In genomic region chr4:149319088-149319487, GRCm38 (mm10) we compare ENCODE assay signal across 15 mouse cellular contexts. TPM values are rescaled to one million over a fixed set of nuclear protein-coding genes. Genes with fewer than 3 reads are reported as not detected.
A peak's percentile ranks its signal among the peaks of the same experiment; 100 is the strongest.
DNase-seq lines count a peak whose midpoint lies in the region; ATAC-seq and TF ChIP-seq lines count a peak whose summit lies in the region.
"Had no signal": no experiment of that assay in that cellular context is flagged by ENCODE, and none has a peak within 500 bp of the region (broad histone marks: within the 10 kb centered on the region; RNA-seq: fewer than 3 reads in every experiment).

No protein-coding gene starts in this region.

- DNase-seq in heart, adult 8-10 months (ENCODE audit: low spot score) = no peak
- peak; percentile 14 for DNase-seq in lung, embryonic 14.5 days
- no peak for DNase-seq in lung, adult 18-20 months
- DNase-seq in brain, adult 2 months (ENCODE audit: low read depth, low spot score) = peak; percentile 71
- DNase-seq in midbrain, postnatal 0 days (ENCODE audit: low spot score) = peak; percentile 86
- DNase-seq: adrenal gland, postnatal 10 days; B cell, adult 2 months; cerebellum, postnatal 10 days; gastrocnemius, postnatal 14 days; heart, postnatal 10 days; kidney, postnatal 14 days had no signal

- H3K4me3 ChIP-seq in heart, embryonic 15.5 days = no peak overlapping the region
- H3K4me3 ChIP-seq in lung, embryonic 14.5 days (ENCODE audit: low read depth, low read length) = no peak overlapping the region
- H3K4me3 ChIP-seq in midbrain, postnatal 0 days (ENCODE audit: low read depth, low read length) = no peak overlapping the region
- no peak overlapping the region for H3K4me3 ChIP-seq in intestine, embryonic 16.5 days (ENCODE audit: low read length)
- H3K4me3 ChIP-seq: limb, embryonic 13.5 days had no signal

- 40% methylated on average over 9 of the region's 9 CpGs for WGBS in heart, embryonic 15.5 days
- 56% methylated on average over 9 of the region's 9 CpGs for WGBS in lung, embryonic 14.5 days
- 49% methylated on average over 9 of the region's 9 CpGs for WGBS in midbrain, postnatal 0 days
- WGBS in intestine, embryonic 16.5 days = 73% methylated on average over 9 of the region's 9 CpGs

- no peaks in the 10 kb centered on the region for H3K36me3 ChIP-seq in heart, embryonic 15.5 days
- H3K36me3 ChIP-seq in lung, embryonic 14.5 days (ENCODE audit: insufficient read depth) = no peaks in the 10 kb centered on the region
- no peaks in the 10 kb centered on the region for H3K36me3 ChIP-seq in midbrain, postnatal 0 days (ENCODE audit: insufficient read depth, low read length)
- no peaks in the 10 kb centered on the region for H3K36me3 ChIP-seq in intestine, embryonic 16.5 days (ENCODE audit: control insufficient read depth, insufficient read depth, low read length)
- H3K36me3 ChIP-seq: limb, embryonic 13.5 days had no signal

- no peak overlapping the region for H3K4me2 ChIP-seq in heart, embryonic 15.5 days
- H3K4me2 ChIP-seq in lung, embryonic 14.5 days = no peak overlapping the region
- no peak overlapping the region for H3K4me2 ChIP-seq in midbrain, postnatal 0 days (ENCODE audit: low read depth, low read length, poor library complexity, severe bottlenecking)
- H3K4me2 ChIP-seq in intestine, embryonic 16.5 days (ENCODE audit: low read depth, low read length) = no peak overlapping the region
- H3K4me2 ChIP-seq: limb, embryonic 13.5 days had no signal

- no peak for TF ChIP-seq CTCF in lung, embryonic 14.5 days (IDR thresholded peaks at IDR 0.05; ENCODE audit: low read depth)
- TF ChIP-seq CTCF in midbrain, postnatal 0 days (IDR thresholded peaks at IDR 0.05) = no peak

- H3K9me3 ChIP-seq in heart, embryonic 15.5 days (replicated peaks) = no peaks in the 10 kb centered on the region
- H3K9me3 ChIP-seq in lung, embryonic 14.5 days (ENCODE audit: low read depth, low read length) = no peaks in the 10 kb centered on the region
- no peaks in the 10 kb centered on the region for H3K9me3 ChIP-seq in midbrain, postnatal 0 days (ENCODE audit: low read length)
- H3K9me3 ChIP-seq in intestine, embryonic 16.5 days (ENCODE audit: control insufficient read depth, low read length) = no peaks in the 10 kb centered on the region
- H3K9me3 ChIP-seq: limb, embryonic 13.5 days had no signal

- no peak for ATAC-seq in heart, embryonic 15.5 days (replicated peaks; ENCODE audit: insufficient number of reproducible peaks, insufficient read depth, low FRiP score, low read depth)
- ATAC-seq in lung, embryonic 14.5 days (ENCODE audit: insufficient read depth) = no peak
- peak; percentile 75 for ATAC-seq in midbrain, postnatal 0 days (ENCODE audit: low FRiP score)
- ATAC-seq in intestine, embryonic 16.5 days = no peak
- ATAC-seq: intestine, postnatal 0 days had no signal

- H3K4me1 ChIP-seq in heart, embryonic 15.5 days (replicated peaks) = peaks cover 25% of the 10 kb centered on the region
- no peaks in the 10 kb centered on the region for H3K4me1 ChIP-seq in lung, embryonic 14.5 days (ENCODE audit: insufficient read depth)
- no peaks in the 10 kb centered on the region for H3K4me1 ChIP-seq in midbrain, postnatal 0 days (ENCODE audit: insufficient read depth, low read length)
- H3K4me1 ChIP-seq in intestine, embryonic 16.5 days (ENCODE audit: control insufficient read depth, insufficient read depth, low read length) = no peaks in the 10 kb centered on the region

- H3K27me3 ChIP-seq in heart, embryonic 15.5 days = no peaks in the 10 kb centered on the region
- no peaks in the 10 kb centered on the region for H3K27me3 ChIP-seq in lung, embryonic 14.5 days (ENCODE audit: insufficient read depth, low read length)
- H3K27me3 ChIP-seq in midbrain, postnatal 0 days (ENCODE audit: insufficient read depth, low read length) = no peaks in the 10 kb centered on the region
- H3K27me3 ChIP-seq in intestine, embryonic 16.5 days (replicated peaks; ENCODE audit: control insufficient read depth, insufficient read depth, low read length) = no peaks in the 10 kb centered on the region
- H3K27me3 ChIP-seq: limb, embryonic 13.5 days had no signal

- no peak overlapping the region for H3K9ac ChIP-seq in heart, embryonic 15.5 days
- H3K9ac ChIP-seq in lung, embryonic 14.5 days = no peak overlapping the region
- H3K9ac ChIP-seq in midbrain, postnatal 0 days (replicated peaks; ENCODE audit: low read length, poor library complexity, severe bottlenecking) = no peak overlapping the region
- H3K9ac ChIP-seq in intestine, embryonic 16.5 days (ENCODE audit: low read depth, low read length) = no peak overlapping the region
- H3K9ac ChIP-seq: limb, embryonic 13.5 days had no signal

- peak overlapping the region; percentile 14; the same call in 1 of the 2 replicates for H3K27ac ChIP-seq in heart, embryonic 15.5 days
- H3K27ac ChIP-seq in lung, embryonic 14.5 days (ENCODE audit: low read depth) = no peak overlapping the region
- peak overlapping the region; percentile 32; the same call in 1 of the 2 replicates for H3K27ac ChIP-seq in midbrain, postnatal 0 days (ENCODE audit: low read depth, low read length)
- no peak overlapping the region for H3K27ac ChIP-seq in intestine, embryonic 16.5 days (ENCODE audit: low read length)
- H3K27ac ChIP-seq: limb, embryonic 13.5 days had no signal

RNA-seq across cellular contexts. Expression of gene Kif1b, which starts 11.6 kb away (rescaled TPM):
- polyA plus RNA-seq in heart, embryonic 15.5 days (2015; fragmentation: Nextera tagmentation; extraction: Ambion mirVana) = 39.4 and 42.8 TPM in 2 replicates
- 100 to 1,000 TPM; 159 to 211 (median 191) TPM for total RNA-seq in heart, adult 8-10 months (2022)
- polyA plus RNA-seq in lung, embryonic 14.5 days (2014; fragmentation: Nextera tagmentation; extraction: Ambion mirVana) = 38.9 and 39.7 TPM in 2 replicates
- total RNA-seq in midbrain, postnatal 0 days (2014; rRNA removed) = 308 and 425 TPM in 2 replicates
- 183 and 215 TPM in 2 replicates for polyA plus RNA-seq in midbrain, postnatal 0 days (2015; fragmentation: Nextera tagmentation; extraction: Ambion mirVana)
- 18.2 and 19.2 TPM in 2 replicates for polyA plus RNA-seq in intestine, embryonic 16.5 days (2015; fragmentation: Nextera tagmentation; extraction: Ambion mirVana)

Comparison
In these comparisons a context has a peak if more than half of its experiments do, and no peak if none do; other contexts are left out.
1. DNase-seq: peak in lung, embryonic 14.5 days (single experiment), brain, adult 2 months (single experiment) and midbrain, postnatal 0 days (single experiment); none in heart, adult 8-10 months (single experiment) and lung, adult 18-20 months (0 of 2).
2. H3K27ac ChIP-seq: peak in heart, embryonic 15.5 days (single experiment) and midbrain, postnatal 0 days (single experiment); none in lung, embryonic 14.5 days (single experiment) and intestine, embryonic 16.5 days (single experiment).